Mouse (Mus musculus): ENCODE data around the gene Sorcs2.

Gene Sorcs2

DNA sequence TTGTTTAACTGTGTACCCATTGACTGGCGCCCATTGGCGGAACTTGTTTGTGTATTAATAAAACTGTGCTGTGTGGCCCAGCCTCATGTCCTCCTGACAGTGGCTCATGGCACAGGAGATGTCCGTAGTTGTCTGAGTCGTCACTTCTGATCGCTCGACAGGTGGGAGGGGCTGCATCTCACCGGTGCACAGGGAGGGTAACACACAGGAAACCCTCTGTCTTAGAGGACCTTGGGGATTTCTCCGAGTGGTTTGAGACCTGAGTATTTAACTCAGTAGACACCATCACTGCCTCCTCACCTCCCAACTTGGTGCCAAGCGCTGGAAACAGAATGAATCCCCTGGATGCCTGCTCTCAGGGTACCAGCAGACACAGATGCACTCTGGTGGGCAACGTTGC is 394.1 kb downstream of the Sorcs2 start:
- DNase-seq (ENCODE audit: low read depth): no peak

DNA sequence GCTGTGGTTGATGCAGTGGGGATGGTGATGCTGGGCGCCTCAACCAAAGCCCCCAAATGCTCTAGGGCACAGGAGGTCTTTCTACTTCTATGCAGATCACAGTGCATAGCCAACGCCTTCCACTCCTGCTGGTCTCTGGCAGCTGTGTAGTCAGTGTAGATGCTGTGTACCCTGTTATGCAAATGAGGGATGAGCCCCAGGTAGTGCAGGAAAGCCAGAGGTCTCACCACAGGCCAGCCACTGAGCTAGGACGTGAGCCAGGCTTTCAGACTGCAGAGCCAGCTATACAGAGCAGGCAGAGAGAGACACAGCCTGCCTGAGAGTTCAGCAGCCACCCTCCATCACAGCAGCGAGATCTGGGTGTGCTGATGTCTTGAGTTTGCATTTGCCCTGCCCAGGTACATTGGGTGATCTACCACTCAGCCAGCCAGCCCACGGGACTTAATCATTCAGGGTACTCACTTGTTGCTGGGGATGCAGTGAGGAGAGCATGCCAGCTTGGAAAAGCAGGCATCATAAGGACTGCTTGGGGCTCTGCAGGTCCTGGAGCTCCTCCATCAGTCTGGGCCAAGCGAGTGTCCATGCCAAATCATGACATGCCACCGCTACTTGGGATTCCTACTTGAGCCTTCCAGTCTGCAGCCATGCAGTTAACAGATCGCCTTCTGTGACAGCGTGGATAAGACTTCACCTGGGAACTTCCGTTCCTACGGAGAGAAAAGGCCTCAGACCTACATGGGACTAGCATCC is 407.8 kb downstream of the Sorcs2 start:
- no peak for DNase-seq (ENCODE audit: low read depth)

DNA sequence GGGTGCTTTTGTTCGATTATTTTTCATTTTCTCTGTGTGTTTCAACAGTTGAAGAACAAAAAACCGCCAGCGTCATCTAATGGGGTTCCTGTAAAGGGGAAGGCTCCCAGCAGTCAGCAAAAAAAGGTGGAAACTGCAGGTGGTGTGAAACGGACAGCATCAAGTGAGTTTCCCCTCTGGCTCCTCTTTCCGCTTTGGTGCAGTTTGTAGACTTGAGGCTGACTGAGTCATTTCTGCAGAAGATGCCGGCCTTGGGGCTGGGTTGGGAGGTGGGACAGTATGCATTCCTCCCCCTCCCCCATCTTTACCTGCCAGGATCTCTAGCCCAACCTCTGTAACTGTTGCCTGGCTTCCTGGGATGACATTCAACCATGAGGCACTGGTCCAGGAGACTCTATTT is 408.4 kb downstream of the Sorcs2 start:
- no peak for DNase-seq (ENCODE audit: low read depth)

DNA sequence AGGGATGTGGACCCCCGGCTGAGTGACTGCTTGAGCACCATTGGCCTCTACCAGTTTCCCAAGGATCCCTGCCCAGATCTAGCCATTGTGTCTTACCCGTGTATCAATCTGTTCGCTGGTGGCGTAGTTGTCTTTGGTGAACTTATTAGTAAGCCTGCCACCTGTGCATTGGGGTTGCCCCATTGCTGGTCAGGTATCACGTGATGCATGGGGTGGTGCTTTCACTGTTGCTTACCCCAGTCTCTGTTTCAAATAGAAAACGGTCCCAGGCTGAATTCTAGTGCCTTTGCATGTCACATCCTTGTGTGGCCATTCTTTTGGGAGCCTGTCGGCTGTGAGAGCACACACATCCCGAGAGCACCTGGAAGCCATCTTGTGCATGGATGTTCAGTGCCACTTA is 409.9 kb downstream of the Sorcs2 start:
- DNase-seq (ENCODE audit: low read depth): no peak

DNA sequence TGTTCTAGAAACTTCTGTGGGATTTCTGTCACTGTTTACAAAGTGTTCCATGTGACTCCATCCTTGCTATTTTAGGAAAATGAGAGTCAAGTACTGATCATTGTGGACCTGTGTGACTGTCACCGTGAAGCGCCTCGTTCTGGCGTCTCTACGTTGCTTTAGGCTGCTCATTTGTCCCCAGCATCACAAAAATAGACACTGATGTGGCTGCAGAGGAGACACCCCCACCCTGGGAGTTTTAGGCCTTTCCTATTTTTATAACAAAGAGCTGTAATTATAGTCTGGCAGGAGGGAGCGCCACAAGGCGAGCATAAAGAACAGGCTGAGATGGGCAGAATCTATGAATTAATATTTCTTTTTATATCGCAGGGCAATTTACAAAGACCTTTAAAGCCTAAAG is 412.3 kb downstream of the Sorcs2 start:
- DNase-seq (ENCODE audit: low read depth): no peak

DNA sequence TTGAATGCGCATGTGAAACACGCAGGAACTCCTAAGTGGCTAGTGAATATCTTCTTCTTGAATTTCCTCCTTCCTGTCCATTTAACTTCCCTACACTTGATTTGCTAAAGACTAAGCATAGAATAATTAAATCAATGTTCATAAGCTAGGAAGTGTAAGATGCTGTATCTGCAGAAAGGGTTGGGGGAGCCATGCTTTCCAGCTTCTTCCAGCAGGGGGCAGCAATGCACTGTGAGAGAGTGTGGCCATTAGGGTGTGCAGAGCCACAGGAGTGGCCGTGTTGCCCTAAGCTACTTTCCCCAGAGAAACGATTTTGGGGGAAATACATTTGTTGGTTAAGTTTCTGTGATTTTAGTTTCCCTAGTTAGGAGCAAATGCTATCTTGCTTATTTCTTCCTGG is 416.0 kb downstream of the Sorcs2 start:
- peak; percentile 86 for DNase-seq (ENCODE audit: low read depth)

DNA sequence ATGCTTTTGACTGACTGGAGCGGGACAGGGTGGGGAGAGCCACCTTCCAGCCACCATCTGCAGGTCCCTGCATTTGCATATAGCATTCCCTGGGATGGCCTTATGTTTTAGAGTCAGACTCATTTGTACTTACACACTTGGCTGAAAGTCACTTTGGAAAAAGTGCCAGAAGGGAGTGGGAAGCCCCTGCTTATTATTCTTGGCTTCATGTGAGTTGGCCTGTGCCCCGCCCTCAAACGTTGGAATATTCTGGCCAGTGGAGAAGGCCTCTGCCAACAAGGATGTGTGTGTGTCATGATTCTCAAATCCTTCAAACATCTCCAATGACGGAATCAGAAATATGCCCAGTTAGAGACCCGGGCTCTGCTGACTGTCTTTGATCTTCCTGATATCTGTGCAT is 416.6 kb downstream of the Sorcs2 start:
- DNase-seq (ENCODE audit: low read depth): peak; percentile 83

DNA sequence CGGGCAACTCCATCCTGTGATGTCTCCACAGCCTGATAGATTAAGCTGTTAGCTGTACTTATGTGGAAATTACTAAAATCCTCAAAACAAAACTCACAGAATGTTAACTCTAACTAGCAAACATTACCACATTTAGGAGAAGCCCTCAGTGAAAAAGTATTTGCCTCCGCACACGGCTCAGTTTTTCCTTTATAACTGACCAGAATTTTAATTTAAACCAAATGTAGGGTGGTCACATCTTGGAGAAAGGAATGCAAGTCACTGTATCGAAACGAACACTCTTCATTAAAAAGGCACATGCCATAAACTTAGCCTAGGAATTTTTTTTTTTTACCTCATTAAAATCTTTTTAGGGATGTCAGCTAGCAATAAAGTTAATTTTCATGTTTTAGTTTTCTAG is 417.4 kb downstream of the Sorcs2 start:
- DNase-seq (ENCODE audit: low read depth): peak; percentile 22

DNA sequence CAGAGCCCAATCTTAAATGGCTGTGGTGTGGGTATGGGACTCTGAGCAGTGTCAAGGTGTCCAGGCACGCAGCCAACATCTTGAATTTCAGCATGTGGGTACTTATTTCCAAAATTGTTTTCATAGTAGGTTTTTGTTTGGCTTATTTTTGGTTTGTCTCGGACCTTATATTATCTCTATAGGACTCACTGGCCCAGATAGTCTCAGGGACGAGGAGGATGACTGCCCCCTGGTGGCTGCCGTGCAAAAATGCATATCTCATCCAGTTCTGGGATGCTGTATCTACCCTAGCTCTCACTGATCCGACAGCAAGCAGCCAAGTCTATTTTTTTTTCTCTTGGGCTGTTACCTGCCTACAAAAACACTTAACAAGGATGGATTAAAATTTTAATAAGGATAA is 422.3 kb downstream of the Sorcs2 start:
- peak; percentile 89 for DNase-seq (ENCODE audit: low read depth)

DNA sequence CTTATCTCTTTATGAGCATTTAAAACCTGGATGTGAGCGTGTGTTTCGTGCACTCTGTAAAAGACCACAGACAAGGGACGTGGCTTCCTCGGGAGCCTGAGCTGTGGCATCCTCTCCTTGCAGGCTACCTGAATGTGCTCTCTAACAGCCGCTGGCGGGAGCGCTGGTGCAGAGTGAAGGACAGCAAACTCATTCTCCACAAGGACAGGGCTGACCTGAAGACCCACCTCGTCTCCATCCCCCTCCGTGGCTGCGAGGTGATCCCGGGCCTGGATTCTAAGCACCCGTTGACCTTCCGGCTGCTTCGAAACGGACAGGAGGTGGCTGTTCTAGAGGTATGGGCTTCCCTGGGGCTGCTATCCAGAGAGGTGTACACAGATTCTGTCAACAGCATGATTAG is 423.7 kb downstream of the Sorcs2 start:
- DNase-seq (ENCODE audit: low read depth): no peak

DNA sequence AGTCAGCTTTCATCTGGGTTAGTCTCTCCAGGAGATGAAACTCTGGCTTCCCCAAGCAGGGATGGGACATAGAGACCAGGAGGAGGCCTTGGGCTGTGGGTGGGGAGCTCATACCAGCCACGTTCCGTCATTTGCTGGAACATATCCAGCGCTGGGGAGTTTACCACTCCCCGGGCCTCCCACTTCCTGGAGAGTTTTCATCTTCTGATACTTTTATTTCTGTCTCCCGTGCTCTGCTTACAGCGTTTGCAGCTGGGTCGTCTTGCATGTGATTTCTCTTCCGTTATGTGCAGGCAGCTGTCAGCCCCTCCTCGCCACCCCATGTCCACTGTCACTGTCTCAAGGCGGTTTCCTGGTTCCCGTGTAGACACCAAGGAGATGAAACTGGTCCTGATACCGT is 424.1 kb downstream of the Sorcs2 start:
- peak; percentile 95 for DNase-seq (ENCODE audit: low read depth)

DNA sequence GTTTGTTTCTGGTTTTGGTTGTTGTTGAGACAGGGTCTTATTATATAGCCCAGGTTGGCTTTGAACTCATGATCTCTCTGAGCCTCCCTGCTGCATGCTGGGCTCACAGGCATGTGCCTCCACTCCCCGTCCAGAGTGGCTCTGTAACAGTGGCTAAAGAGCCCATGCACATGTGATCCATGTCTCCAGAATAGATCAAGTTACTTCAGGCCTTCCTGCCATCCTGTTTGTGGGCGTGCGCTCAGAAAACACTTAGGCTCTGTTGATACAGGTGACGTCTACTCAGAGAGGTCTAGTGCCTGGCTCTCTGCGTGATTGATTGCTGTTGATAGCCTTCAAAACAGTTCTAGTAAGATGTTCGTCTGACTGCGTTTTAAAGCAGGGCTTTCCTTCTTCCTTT is 425.2 kb downstream of the Sorcs2 start:
- no peak for DNase-seq (ENCODE audit: low read depth)

DNA sequence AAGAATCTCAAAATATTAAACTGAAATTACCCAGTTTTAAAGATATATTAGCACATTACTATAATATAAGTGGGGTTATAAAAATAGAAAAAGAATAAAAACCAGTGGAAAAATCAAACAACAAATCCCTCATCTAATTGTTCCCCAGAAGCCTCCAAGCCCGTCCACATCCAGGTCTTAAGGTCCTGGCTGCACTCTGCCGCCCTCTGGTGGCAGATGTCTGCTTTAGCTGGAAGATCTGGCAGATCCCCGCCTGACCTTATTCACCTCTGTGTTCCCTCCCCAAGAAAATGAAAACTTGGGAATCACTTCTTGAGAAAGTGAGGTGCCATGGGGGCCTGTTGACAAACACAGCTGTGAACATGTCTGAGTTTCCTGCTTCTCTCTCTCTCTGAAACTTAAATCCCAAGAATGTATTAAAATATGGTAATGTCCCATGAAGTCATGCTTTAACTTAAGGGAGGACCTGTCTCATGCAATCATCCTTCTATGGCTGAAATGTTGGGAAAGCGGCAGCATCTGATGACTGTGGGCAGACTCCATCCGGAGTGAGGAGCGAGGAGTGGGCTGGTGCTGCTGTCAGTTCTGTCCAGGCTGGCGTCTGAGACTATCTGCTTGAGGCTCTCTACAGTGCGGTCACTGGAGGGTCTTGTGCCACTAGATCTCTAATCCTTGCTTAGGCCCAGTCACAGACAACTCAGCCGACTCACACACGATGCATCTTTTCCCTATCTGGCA is 425.9 kb downstream of the Sorcs2 start:
- DNase-seq (ENCODE audit: low read depth): peak; percentile 90

DNA sequence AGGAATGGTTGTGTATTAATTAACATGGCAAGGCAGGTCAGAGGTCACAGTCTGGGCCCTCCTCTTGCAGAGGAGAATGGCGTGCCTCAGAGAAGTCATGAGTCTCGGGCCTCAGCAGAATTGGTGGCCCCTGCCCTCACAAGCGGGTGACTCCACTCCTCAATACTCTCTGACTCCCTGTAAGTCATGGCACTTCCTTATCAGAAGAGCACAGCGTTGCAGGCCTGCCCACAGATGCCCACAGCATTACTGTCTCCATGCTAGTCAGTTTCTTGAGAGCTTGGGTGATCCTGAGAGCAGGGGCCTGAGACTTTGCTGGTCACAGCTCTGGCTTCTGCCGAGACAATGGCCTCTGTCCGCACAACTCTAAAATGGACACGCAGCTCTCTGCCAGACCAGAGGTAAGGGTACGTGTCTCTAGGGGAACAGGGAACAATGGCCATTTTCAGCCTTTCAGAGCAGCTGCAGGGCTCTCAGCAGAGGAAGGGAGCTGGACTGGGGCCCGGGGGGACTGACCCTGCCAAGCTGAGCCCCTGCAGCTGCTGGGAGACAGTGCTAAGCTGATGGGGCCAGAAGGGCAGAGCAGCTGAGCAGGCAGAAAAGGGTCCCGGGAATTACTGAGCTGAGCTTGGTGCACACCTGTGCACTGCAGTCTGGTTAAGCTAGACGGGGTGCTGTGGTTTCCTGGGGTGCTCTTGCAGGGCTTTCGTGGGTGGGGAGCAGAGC is 427.4 kb downstream of the Sorcs2 start:
- DNase-seq (ENCODE audit: low read depth): no peak

DNA sequence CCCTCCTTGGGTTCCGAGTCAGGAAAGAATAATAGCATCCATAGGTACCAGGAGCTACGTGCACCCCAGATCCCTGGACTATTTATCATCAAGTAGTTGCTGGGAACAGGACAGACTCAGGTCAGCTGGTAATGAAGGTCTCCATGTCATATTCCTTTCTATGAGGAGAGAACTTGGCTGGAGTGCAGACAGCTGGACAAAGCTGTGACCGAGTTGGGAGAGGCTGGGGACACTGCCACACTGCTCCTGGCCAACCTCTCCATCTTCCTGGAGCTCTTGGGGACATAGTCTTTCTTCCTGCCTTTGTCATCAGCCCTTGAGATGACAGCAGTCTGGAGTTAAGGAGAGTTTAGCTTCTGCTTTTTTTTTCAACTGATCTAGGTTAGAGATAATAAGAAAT is 428.1 kb downstream of the Sorcs2 start:
- no peak for DNase-seq (ENCODE audit: low read depth)
